Mouse (Mus musculus): ENCODE data around the gene Atp1a1. TPM values are rescaled to one million over a fixed set of nuclear protein-coding genes. Genes with fewer than 3 reads are reported as not detected.

Atp1a1 gene
- total and polyA plus RNA-seq, 2 experiments = 163 to 183 TPM

GRCm38 (mm10) chr3:101599920-101600741 is 4.4 kb downstream of the Atp1a1 start:
- Histone ChIP-seq H3K36me3 (ENCODE audit: control insufficient read depth, insufficient read depth, low read length) (peaks cover 6% of the 10 kb centered on the region; the same call in 1 of the 2 replicates), H3K27me3 (ENCODE audit: control insufficient read depth, insufficient read depth, low read length) (no peaks in the 10 kb centered on the region), H3K79me2 (ENCODE audit: control insufficient read depth, insufficient read depth, low read length) (peaks cover 27% of the 10 kb centered on the region; the same call in 1 of the 2 replicates), H3K27ac (replicated peaks; ENCODE audit: insufficient read depth, low read depth, low read length) (peak overlapping the region; percentile 17), H3K9ac (ENCODE audit: low read depth, low read length) (no peak overlapping the region), H3K4me1 (ENCODE audit: control insufficient read depth, insufficient read depth, low read length) (peaks cover 38% of the 10 kb centered on the region), H3K4me3 (ENCODE audit: insufficient read depth, low read depth, low read length) (no peak overlapping the region)
- peak; percentile 82 for DNase-seq (ENCODE audit: extremely low read depth, low read depth, low spot score)
- TF ChIP-seq POLR2A (IDR thresholded peaks at IDR 0.05; ENCODE audit: extremely low read depth, insufficient read depth, low read length) (no peak), CTCF (IDR thresholded peaks at IDR 0.05; ENCODE audit: low read depth, low read length) (no peak)
- WGBS = 5% methylated on average over 4 of the region's 4 CpGs

GRCm38 (mm10) chr3:101599191-101599919 is 5.1 kb downstream of the Atp1a1 start:
- no peak for TF ChIP-seq POLR2A (IDR thresholded peaks at IDR 0.05; ENCODE audit: extremely low read depth, insufficient read depth, low read length)
- TF ChIP-seq CTCF (IDR thresholded peaks at IDR 0.05; ENCODE audit: low read depth, low read length) = no peak
- Histone ChIP-seq H3K27ac (replicated peaks; ENCODE audit: insufficient read depth, low read depth, low read length) (peak overlapping the region; percentile 56), H3K4me3 (ENCODE audit: insufficient read depth, low read depth, low read length) (no peak overlapping the region), H3K9ac (ENCODE audit: low read depth, low read length) (peak overlapping the region; percentile 23; the same call in 1 of the 2 replicates), H3K27me3 (ENCODE audit: control insufficient read depth, insufficient read depth, low read length) (no peaks in the 10 kb centered on the region), H3K4me1 (ENCODE audit: control insufficient read depth, insufficient read depth, low read length) (peaks cover 38% of the 10 kb centered on the region), H3K79me2 (ENCODE audit: control insufficient read depth, insufficient read depth, low read length) (peaks cover 27% of the 10 kb centered on the region; the same call in 1 of the 2 replicates), H3K36me3 (ENCODE audit: control insufficient read depth, insufficient read depth, low read length) (peaks cover 12% of the 10 kb centered on the region; the same call in 1 of the 2 replicates)
- DNase-seq (ENCODE audit: extremely low read depth, low read depth, low spot score) = no peak
- WGBS = 65% methylated on average over 8 of the region's 8 CpGs

- peak; percentile 77 for DNase-seq (ENCODE audit: extremely low read depth, low read depth, low spot score)
- peak overlapping the region; percentile 56 for H3K27ac ChIP-seq (replicated peaks; ENCODE audit: insufficient read depth, low read depth, low read length)
- 31% methylated on average over 4 of the region's 4 CpGs for WGBS
- peaks cover 38% of the 10 kb centered on the region for H3K4me1 ChIP-seq (ENCODE audit: control insufficient read depth, insufficient read depth, low read length)
- H3K27me3 ChIP-seq (ENCODE audit: control insufficient read depth, insufficient read depth, low read length) = no peaks in the 10 kb centered on the region
- no peak for TF ChIP-seq CTCF (IDR thresholded peaks at IDR 0.05; ENCODE audit: low read depth, low read length)
- TF ChIP-seq POLR2A (IDR thresholded peaks at IDR 0.05; ENCODE audit: extremely low read depth, insufficient read depth, low read length) = no peak
- H3K79me2 ChIP-seq (ENCODE audit: control insufficient read depth, insufficient read depth, low read length) = peaks cover 20% of the 10 kb centered on the region; the same call in 1 of the 2 replicates
- peak overlapping the region; percentile 3; the same call in 1 of the 2 replicates for H3K9ac ChIP-seq (ENCODE audit: low read depth, low read length)
- no peak overlapping the region for H3K4me3 ChIP-seq (ENCODE audit: insufficient read depth, low read depth, low read length)
- H3K36me3 ChIP-seq (ENCODE audit: control insufficient read depth, insufficient read depth, low read length) = peaks cover 22% of the 10 kb centered on the region
Observed at GRCm38 (mm10) chr3:101598231-101598905, 6.1 kb downstream of the Atp1a1 start.

- no peaks in the 10 kb centered on the region for H3K27me3 ChIP-seq (ENCODE audit: control insufficient read depth, insufficient read depth, low read length)
- WGBS = 62% methylated on average over 10 of the region's 10 CpGs
- DNase-seq (ENCODE audit: extremely low read depth, low read depth, low spot score) = peak; percentile 26
- H3K36me3 ChIP-seq (ENCODE audit: control insufficient read depth, insufficient read depth, low read length) = peaks cover 30% of the 10 kb centered on the region
- H3K27ac ChIP-seq (replicated peaks; ENCODE audit: insufficient read depth, low read depth, low read length) = peak overlapping the region; percentile 56
- 0 out of 2 replicates have a peak overlapping the region, but pooled peaks have one; percentile 8 for H3K9ac ChIP-seq (ENCODE audit: low read depth, low read length)
- peaks cover 31% of the 10 kb centered on the region for H3K4me1 ChIP-seq (ENCODE audit: control insufficient read depth, insufficient read depth, low read length)
- TF ChIP-seq CTCF (IDR thresholded peaks at IDR 0.05; ENCODE audit: low read depth, low read length) (no peak), POLR2A (IDR thresholded peaks at IDR 0.05; ENCODE audit: extremely low read depth, insufficient read depth, low read length) (no peak)
- peaks cover 15% of the 10 kb centered on the region; the same call in 1 of the 2 replicates for H3K79me2 ChIP-seq (ENCODE audit: control insufficient read depth, insufficient read depth, low read length)
- H3K4me3 ChIP-seq (ENCODE audit: insufficient read depth, low read depth, low read length) = no peak overlapping the region
Observed at GRCm38 (mm10) chr3:101597317-101598096, 7.0 kb downstream of the Atp1a1 start.

GRCm38 (mm10) chr3:101596686-101597085 is 7.8 kb downstream of the Atp1a1 start:
- no peak for TF ChIP-seq POLR2A (IDR thresholded peaks at IDR 0.05; ENCODE audit: extremely low read depth, insufficient read depth, low read length)
- no peak overlapping the region for H3K4me3 ChIP-seq (ENCODE audit: insufficient read depth, low read depth, low read length)
- peaks cover 28% of the 10 kb centered on the region for H3K4me1 ChIP-seq (ENCODE audit: control insufficient read depth, insufficient read depth, low read length)
- no peak overlapping the region for H3K9ac ChIP-seq (ENCODE audit: low read depth, low read length)
- H3K79me2 ChIP-seq (ENCODE audit: control insufficient read depth, insufficient read depth, low read length) = peaks cover 15% of the 10 kb centered on the region; the same call in 1 of the 2 replicates
- H3K27me3 ChIP-seq (ENCODE audit: control insufficient read depth, insufficient read depth, low read length) = no peaks in the 10 kb centered on the region
- 53% methylated on average over 8 of the region's 8 CpGs for WGBS
- no peak overlapping the region for H3K27ac ChIP-seq (replicated peaks; ENCODE audit: insufficient read depth, low read depth, low read length)
- peak; percentile 38 for DNase-seq (ENCODE audit: extremely low read depth, low read depth, low spot score)
- peaks cover 39% of the 10 kb centered on the region for H3K36me3 ChIP-seq (ENCODE audit: control insufficient read depth, insufficient read depth, low read length)

Measured in liver, adult 2 months (tissue).